Mouse (Mus musculus): ENCODE data around the gene Olfr1411. TPM values are rescaled to one million over a fixed set of nuclear protein-coding genes. Genes with fewer than 3 reads are reported as not detected.

Gene Olfr1411
- total RNA-seq, 2 experiments from 2014 or later: not detected

DNA sequence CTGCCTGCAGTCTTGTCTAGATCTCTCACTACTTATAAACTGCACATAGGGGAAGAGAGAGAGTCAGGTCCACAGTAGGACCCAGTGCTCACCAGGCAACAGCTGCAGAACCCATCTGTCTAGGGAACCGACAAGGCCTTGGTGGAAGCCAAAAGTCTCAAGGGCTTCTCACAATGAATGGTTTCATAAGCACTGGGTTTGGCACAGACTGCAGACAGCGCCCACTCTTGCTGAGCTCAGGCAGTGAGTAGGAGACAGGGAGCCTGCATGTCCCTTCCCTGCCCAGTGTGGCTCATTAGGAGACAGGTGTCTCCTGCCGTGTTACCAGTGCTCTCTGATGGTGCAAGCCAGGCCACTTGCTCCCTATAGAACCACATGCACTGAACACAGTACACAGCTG lies 44.0 kb downstream of the Olfr1411 start:
- ATAC-seq (replicated peaks; ENCODE audit: poor library complexity): no peak

- ATAC-seq (replicated peaks; ENCODE audit: poor library complexity): no peak
These were observed 44.5 kb downstream of the Olfr1411 start for GRCm38 (mm10) chr1:92638736-92639135.

DNA sequence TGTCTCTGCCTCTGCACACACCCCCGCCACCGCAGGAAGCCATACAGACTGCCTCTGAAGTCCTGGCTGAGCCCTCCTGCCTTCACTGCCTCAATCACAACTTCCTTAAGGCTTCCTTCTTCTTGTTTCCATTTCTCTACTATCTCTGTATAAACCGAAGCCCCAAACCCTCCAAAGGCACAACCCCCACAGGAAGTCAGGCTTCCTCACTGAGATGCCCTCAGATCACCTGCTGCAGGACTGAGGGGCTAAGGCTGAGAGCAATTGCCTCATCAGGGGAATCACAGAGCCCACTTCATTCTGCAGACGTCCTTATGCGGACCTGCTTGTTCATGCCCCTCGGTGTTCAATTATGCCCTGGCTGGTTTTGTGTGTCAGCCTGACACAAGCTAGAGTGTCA lies 46.2 kb downstream of the Olfr1411 start:
- ATAC-seq (replicated peaks; ENCODE audit: poor library complexity): no peak; the same call in 1 of the 2 replicates

DNA sequence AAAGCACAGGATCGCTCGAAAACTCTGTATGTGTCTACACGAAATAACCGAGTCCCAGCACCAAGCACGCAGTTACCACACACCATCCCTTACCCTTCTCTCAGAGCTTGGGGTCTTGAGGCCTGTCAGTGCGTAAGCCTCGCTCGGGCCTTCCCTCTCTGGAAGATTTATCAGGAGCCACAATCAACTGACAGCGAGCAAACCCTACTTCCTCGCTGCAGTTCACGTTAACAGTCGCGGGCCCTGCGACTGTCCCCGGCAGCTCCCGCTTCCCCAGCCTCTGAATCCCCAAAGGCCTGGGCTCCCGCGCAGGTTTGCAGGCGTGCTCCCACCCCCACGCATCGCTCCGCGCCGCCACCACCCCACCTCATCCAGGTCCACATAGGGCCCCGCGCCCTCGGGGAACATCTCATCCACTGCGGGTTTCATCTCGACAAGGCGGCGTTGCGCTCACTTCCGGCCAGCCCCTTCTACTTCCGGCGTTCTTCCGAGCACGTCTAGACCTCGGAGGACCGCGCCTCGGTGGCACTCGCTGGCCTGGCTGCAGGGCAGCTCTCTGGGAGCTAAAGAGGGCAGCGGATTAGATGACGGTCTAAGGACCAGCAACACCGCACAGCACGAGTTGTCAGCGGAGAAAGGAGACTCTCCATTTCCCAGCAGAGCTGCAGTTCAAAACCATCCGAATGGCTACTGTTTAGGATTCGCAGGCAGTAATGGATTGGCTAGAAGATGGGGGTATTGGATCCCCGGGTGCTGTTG lies 47.5 kb downstream of the Olfr1411 start, which contains the start of gene Cops9:
Cops9 (minus strand) TSS at position 472 of the 759 bp plus-strand sequence.
- peak; percentile 92 for ATAC-seq (replicated peaks; ENCODE audit: poor library complexity)

GRCm38 (mm10) chr1:92643691-92644090 lies 49.5 kb downstream of the Olfr1411 start:
- no peak for ATAC-seq (replicated peaks; ENCODE audit: poor library complexity)

GRCm38 (mm10) chr1:92644916-92645315 lies 50.7 kb downstream of the Olfr1411 start:
- ATAC-seq (replicated peaks; ENCODE audit: poor library complexity): no peak

DNA sequence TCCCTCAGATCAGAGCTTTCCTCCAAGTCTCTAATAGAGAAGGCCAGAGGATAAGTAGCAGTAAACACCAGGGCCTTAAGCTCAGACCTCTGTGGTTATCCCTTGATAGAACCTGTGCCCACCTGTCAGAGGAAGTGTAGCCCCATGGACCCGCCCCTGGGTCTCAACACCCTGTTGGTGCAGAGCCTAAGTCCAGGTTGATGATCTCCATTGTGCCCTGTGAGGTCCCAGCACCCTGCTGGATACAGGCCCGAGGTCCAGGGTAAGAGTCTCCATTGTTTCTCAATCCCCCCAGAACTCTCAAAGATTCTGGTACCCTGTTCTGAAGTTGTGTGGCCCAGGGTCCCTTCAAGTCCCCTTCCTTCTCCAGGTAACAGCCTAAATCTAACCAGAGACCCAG lies 51.9 kb downstream of the Olfr1411 start:
- no peak for ATAC-seq (replicated peaks; ENCODE audit: poor library complexity)

GRCm38 (mm10) chr1:92646601-92647000 lies 52.4 kb downstream of the Olfr1411 start:
- ATAC-seq (replicated peaks; ENCODE audit: poor library complexity): no peak

GRCm38 (mm10) chr1:92647026-92647425 lies 52.8 kb downstream of the Olfr1411 start:
- ATAC-seq (replicated peaks; ENCODE audit: poor library complexity): no peak

Other genes starting within 250 kb of the Olfr1411 start
- 175 TPM in 2 replicates for gene Ndufa10, start 120.6 kb upstream of the Olfr1411 start, total RNA-seq (2015)
- gene Ndufa10, start 120.6 kb upstream of the Olfr1411 start, total RNA-seq (2017): 101 and 110 TPM in 2 replicates
- gene Olfr1416, start 109.3 kb upstream of the Olfr1411 start, total RNA-seq (2015): not detected in 2 replicates
- not detected in 2 replicates for gene Olfr1416, start 109.3 kb upstream of the Olfr1411 start, total RNA-seq (2017)
- not detected in 2 replicates for gene Olfr1415, start 98.3 kb upstream of the Olfr1411 start, total RNA-seq (2015)
- gene Olfr1415, start 98.3 kb upstream of the Olfr1411 start, total RNA-seq (2017): not detected in 2 replicates
- not detected in 2 replicates for gene Olfr1414, start 75.8 kb upstream of the Olfr1411 start, total RNA-seq (2015)
- gene Olfr1414, start 75.8 kb upstream of the Olfr1411 start, total RNA-seq (2017): not detected in 2 replicates
- gene Olfr1413, start 23.1 kb upstream of the Olfr1411 start, total RNA-seq (2015): not detected in 2 replicates
- not detected in 2 replicates for gene Olfr1413, start 23.1 kb upstream of the Olfr1411 start, total RNA-seq (2017)
- not detected in 2 replicates for gene Olfr1412, start 8.6 kb upstream of the Olfr1411 start, total RNA-seq (2015)
- not detected in 2 replicates for gene Olfr1412, start 8.6 kb upstream of the Olfr1411 start, total RNA-seq (2017)
- gene Olfr1410, start 11.4 kb downstream of the Olfr1411 start, total RNA-seq (2015): not detected in 2 replicates
- not detected in 2 replicates for gene Olfr1410, start 11.4 kb downstream of the Olfr1411 start, total RNA-seq (2017)
- gene Olfr12, start 23.4 kb downstream of the Olfr1411 start, total RNA-seq (2015): not detected in 2 replicates
- gene Olfr12, start 23.4 kb downstream of the Olfr1411 start, total RNA-seq (2017): not detected in 2 replicates
- 149 and 186 TPM in 2 replicates for gene Cops9, start 47.6 kb downstream of the Olfr1411 start, total RNA-seq (2015)
- 108 and 180 TPM in 2 replicates for gene Cops9, start 47.6 kb downstream of the Olfr1411 start, total RNA-seq (2017)
- 2.4 and 5.2 TPM in 2 replicates for gene Otos, start 54.4 kb downstream of the Olfr1411 start, total RNA-seq (2015)
- gene Otos, start 54.4 kb downstream of the Olfr1411 start, total RNA-seq (2017): 2.7 and 5.0 TPM in 2 replicates
- 41.5 and 51.3 TPM in 2 replicates for gene Gpc1, start 237.2 kb downstream of the Olfr1411 start, total RNA-seq (2015)
- gene Gpc1, start 237.2 kb downstream of the Olfr1411 start, total RNA-seq (2017): 58.8 and 70.5 TPM in 2 replicates

Data from megakaryocyte progenitor cell, adult 5-6 weeks (primary cell).